Mouse (Mus musculus) lung, postnatal 10 days (tissue): ENCODE data around the gene Stac3.

ENCODE experiments used
- DNase-seq: peaks from one replicate; pipeline ENCODE4 v3.0.0; 2021

The Stac3 gene

DNA sequence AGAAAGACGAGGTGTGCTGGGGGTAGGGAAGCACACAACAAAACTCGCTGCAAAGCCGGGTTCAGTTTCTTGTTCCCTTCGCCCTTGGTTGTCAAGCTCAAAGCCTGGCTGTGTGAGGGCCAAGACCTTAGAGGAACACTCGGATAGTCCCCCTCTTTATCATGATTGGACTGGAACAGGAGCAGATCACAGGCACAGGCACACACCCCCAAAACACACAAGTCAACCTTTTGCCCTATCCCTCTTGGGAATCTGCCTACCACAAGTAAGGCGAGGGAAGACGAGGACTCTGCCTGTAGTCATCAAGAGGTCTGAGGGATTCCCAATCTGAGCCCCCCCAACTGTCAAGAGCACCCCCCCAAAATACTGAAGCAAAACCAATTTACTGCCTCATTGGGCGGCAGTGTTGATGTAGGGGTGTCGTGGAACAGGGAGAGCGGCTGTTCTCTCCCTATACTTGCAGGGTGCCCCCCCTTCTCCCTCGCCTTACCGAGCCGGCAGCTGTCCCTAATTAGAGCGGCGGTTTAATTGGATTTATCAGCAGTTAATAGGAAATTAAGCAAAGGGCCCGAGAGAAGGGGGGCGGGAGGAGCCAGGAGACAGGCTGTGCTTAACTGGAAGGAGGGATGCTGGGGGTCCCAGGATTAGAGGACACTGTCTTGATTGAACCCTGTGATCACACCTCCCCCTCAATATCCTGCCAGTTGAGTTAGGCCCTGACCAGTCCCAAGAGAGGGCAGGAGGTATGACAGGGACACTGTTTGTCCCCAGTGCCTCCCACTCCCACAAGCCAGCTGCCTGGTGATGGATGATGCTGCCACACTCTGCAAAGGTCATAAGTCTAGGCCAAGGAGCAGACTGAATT is 8.6 kb downstream of the Stac3 start:
- no peak for DNase-seq

DNA sequence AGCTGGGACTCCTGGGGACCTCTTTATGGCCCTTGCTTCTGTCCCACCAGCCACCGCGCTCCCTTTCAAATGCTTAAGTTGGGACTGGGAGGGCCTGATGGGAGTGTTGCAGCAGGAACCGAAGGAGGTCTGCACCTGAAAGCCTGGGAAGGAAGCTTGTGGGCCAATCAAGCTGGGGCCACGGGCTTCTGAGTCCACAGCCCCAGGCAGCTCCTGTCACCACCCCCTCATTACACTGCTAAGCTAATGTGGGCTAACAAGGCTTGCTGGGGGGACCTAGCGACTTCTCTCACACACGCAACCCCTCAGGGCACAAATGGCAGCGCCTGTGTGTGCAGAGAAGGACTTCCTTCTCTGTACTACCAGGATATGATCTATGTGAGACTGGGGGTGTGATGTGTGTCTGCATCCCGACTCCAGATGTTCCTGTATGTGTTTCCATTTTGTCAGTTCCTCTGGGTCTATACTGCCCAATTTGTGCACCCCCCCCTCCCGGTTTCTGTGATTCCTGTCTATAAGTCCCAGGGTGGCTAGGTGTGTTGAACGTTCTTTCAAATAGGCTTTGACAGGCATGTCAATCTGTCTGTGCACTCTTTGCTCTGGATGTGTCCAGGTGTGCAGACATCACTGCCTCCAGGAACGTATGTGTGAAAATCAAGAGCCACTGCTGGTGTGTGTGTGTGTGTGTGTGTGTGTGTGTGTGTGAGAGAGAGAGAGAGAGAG is 9.6 kb downstream of the Stac3 start:
- no peak for DNase-seq

DNA sequence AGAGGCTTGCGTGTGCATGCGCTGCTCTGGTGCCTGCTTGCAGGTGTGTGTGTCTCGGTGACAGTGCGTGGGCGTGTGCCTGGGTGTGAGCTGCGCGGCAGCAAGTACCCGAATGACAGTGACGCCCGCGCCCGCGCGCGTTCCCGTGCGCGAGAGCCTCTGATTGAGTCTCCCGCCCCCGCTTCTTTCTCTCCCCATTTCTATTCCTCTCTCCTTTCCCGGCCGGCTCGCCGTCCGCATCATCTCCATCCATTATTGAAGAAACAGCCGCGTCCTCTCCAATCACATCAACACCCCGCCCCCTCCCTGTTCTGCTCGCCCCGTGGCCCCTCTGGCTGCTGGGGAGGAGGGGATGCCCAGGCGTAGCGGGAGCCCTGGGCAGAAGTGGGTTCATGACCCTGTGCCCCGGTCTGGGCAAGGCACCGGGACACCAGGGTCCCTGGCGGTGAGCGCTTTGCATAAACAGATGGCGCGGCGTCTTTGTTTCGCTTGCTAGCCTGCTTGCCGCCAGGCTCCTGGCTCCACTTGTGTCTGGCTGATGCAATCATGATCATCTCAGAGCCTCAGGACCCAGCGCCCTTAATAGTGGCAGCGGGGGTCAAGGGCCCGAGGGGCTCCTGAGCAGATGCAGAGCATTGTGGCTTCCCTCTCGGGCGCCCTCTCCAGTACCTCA is 10.3 kb downstream of the Stac3 start:
- peak; percentile 61 for DNase-seq

DNA sequence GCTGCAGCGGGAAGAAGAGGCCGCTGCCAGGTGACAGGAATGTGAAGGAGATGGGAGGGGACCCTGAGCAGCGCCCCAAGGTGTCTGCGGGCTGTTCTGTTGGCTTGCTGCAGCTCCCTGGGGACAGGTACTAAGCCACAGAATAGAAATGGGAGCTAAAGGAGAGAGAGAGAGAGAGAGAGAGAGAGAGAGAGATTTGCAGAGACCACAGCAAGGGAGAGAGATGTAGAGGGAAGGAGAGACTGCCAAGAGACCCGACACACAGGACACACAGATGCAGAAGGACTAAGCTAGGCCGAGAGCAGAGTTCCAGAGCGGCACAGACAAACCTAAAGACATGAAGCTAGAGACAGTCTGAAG is 10.8 kb downstream of the Stac3 start:
- DNase-seq, result no peak

DNA sequence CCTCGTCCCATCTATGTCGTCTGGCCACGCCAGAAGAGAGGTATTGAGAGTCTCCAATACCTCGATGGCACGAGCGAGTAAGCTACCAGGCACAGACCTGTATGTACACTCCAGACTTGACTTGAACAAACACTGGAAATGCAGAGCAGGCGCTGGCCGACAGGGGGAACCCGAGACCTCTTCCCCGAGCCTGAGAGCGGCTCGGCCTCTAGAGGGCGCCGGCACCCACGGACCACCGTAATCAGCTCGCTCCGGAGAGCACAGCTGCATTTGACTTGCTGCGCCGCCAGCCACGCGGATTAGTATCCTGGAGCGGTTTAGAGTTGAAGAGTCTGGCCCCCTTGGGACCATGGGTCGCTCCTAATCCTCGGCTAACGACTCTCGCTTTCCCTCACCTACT is 11.3 kb downstream of the Stac3 start:
- DNase-seq, result peak; percentile 94

DNA sequence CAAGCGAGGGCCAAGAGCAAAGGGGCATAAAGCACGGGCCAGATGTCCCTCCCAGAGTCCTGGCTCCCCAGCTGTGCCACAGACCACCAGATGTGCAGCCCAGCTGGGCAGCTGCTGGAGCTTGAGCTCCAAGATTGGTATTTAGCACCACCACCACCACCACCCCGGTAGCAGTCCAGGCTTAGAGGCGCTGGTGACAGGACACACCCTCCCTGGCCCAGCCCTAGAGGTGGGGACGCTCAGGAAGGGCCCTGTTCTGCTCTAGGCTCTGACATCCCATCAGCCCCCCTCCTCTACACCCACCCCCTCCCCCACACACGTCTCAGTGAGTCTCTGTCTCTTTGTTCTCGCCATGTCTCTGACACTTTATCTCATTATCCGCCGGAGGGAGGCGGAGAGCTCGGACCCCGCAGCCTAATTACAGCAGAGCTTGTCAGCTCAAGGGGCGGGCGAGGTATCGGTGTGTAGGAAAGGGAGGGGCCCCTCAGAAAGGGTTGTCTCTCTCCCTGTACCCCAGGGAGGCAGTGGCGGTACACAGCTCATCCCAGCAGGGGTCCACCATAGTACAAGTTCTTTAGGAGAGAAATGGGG is 12.1 kb downstream of the Stac3 start:
- no peak for DNase-seq

DNA sequence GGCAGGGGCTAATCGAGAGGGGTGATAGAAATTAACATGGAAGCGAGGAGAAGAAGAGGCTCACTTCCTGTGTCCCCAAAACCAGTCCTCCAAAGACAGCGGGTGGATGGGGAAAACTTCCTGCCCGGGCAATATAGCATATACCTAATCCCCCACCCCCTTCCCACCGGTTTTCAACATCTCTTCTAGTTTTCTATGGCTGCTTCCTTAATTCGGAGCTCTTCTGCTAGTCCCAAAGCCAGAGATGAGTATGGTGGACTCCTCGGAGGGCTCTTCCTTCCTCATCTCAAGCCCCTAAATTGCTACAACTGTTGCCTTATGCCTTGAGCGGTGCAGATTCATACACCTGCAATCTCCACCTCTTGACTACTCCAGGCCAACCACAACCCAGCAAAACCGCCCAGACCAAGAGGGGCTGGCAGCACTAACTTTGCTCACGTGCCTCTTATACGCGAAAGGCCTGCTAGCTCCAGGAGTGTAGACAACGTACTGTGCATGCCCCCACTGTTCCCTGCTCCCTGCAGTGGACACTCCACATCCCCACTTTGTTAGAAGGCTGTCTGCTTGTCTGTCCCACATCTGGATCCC is 12.7 kb downstream of the Stac3 start:
- no peak for DNase-seq

DNA sequence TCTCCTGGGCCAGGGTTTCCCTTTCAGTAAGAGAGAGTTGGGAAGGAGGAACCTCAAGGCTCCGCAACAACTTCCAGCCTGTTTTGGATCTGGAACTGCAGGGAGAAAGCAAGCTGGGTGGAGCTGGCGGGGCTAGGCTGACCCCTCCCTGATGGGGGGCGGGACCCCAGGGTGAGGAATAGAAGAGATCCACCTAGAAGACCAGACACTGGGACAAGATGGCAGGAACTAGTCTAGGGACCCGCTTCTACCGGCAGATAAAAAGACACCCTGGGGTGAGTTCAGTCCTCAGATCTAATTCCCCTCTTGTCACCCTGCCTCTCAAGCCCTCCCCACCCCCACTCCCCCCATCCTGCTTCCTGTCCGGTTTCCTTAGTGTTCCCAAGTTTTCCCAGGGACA is 13.3 kb downstream of the Stac3 start, which contains the start of gene Ndufa4l2:
Ndufa4l2 (plus strand) TSS at position 204 of the 400 bp plus-strand sequence.
- peak; percentile 72 for DNase-seq

DNA sequence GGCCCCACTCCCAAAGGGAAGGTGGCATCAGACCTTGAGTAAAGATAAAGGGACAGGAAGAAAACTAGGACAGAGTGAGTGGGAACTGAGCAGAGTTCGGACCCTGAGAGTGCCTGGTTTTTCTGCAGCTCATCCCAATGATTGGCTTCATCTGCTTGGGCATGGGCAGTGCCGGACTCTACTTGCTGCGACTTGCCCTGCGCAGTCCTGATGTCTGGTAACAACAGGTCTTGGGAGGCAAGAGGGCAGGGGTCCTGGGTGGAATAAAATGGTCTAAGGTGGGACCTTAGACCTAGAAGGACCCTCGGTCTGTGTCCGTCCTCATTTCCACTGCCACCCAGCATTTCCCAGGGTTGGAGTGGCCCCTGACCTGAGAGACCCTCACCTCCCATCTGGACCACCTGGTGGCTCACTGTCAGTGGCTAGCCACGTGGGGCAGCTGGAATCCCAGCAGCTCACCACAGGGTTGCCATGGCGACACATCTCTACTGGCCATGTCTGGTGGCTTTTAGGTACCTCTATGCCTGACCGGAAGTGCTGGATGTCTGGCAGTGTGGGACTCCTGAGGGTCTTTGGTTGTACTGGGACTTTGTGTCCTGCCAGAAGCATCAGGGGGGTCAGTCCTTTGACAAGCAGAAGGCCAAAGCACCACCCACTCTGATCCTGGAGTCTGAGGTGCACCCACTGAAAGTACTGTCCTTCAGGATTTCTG is 13.9 kb downstream of the Stac3 start:
- DNase-seq, result no peak

DNA sequence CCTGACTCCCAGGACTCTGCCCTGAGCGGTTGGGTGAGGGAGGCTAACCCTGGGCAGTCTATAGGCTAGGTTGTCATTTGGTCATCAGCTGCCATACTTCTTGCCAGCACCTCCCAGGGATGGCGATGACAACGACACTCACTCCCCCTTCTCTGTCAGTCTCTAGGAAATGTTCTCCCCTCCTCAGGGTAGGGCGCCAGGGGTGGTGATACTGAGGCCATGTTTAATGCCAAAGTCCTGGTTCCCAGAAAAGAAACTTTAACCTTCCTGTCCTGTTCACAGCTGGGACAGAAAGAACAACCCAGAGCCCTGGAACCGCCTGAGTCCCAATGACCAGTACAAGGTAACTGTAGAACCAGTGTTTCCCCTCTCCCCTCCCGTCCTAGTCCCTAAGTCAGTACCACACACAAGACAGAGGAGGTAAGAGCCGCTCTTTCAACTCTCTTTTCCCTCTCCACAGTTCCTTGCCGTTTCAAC is 14.5 kb downstream of the Stac3 start:
- DNase-seq, result no peak

DNA sequence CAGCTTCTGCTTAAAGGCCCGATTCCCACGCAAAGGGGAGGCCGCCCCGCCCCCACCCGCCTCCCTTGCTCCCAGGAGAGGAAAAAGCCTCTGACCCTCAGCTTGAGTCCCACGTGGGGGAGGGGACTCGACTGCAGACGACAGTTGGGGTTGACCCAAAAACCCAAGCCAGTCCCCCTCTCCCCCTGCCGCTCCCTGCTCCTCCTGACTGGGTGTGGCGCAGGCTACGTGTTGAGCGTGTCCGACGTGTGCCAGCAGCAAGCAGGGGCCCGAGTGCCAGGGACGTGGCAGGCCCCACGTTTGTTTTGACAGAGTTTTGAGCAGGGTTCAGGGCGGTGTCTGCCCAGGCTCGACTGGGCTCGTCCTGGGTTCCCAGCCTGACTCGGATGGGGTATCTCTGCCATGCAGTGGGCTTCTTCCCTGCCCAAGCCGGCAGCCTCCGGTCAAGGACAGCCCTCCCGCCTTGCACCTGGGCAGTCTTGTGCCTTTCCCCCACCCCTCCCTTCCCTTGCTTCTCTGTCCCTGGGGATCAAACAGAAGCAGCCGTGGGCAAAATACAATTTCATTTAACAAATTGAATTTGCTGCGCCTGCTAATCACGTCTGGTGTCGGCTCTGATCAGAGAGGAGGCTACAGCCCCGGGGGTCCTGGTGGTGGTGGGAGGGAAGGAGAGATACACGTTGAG is 15.2 kb downstream of the Stac3 start:
- peak; percentile 74 for DNase-seq

DNA sequence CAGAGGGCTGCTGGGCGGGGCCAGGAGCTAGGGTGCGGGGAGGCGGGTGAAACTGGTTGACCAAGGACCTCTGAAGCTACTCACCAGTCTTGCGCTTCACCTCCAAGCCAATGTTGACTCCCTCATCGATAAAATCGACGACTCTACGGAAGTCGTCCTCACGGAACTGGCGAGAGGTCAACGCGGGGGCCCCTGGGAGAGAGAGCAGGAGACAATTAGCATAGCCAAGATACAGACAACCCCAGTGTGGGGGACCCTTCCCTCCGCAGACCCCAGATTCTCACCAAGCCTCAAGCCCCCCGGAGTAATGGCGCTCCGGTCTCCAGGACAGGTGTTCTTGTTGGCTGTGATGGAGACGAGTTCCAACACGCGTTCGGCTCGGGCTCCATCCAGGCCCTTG is 16.5 kb downstream of the Stac3 start:
- no peak for DNase-seq

DNA sequence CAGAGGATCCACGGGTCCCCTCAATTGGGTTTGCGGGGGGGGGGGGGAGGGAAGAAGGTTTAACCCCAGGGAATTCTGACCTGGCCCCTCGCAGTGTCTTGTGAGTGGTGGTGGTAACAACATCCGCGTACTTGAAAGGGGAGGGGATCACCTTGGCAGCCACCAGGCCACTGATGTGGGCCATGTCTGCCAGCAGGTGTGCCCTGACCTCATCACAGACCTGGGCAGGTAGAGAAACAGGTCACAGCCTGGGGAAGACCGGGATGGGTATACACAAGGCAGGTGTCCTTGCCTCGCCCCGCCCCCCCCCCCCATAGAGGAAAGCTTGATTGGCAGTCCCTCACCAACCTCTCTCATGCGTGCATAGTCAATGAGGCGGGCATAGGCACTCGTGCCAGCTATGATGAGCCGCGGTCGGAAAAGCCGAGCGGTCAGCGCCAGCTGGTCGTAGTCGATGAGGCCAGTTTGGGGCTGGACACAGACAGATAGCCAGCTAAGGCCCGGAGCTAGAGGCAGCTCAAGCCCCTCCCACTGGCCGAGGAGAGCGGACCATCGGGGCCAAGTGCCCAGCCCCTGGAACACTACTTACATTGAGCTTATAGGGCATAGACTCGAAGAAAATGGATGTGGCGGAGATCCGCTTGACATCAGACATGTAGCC is 17.7 kb downstream of the Stac3 start:
- DNase-seq, result no peak

DNA sequence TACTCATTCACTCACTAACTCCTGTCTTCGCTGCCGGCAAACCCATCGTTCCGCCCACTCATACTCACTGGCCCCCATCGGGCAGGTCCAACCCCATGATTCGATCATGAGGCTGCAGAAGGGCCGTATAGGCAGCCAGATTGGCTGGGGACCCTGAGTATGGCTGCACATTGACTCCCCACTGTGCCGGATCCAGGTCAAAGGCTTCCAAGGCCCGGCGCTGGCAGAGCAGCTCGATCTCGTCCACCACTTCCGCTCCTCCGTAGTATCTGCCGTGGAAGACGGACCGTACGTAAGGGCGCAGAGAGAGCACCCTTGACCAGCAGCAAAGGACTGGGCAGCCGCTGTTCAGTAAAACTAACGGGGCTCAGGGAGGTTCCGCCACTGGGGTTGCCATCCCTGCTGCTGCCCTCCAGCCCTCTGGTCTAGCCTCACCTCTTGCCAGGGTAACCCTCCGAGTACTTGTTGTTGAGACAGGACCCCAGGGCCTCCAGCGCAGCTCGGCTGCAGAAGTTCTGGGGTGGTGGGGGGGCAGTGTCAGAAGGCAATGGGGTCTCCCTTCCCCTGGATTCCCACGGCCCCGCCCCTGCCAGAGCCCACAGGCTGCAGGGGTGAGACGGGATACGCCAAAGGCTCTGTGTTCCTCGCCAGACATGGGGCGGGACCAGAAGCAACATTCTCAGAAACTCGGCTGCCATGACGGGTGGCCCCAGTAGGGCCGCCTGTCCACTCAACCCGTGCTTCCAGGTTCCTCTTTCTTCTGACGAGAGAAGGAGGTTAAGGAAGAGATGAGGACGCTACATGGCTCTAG is 18.6 kb downstream of the Stac3 start:
- no peak for DNase-seq

DNA sequence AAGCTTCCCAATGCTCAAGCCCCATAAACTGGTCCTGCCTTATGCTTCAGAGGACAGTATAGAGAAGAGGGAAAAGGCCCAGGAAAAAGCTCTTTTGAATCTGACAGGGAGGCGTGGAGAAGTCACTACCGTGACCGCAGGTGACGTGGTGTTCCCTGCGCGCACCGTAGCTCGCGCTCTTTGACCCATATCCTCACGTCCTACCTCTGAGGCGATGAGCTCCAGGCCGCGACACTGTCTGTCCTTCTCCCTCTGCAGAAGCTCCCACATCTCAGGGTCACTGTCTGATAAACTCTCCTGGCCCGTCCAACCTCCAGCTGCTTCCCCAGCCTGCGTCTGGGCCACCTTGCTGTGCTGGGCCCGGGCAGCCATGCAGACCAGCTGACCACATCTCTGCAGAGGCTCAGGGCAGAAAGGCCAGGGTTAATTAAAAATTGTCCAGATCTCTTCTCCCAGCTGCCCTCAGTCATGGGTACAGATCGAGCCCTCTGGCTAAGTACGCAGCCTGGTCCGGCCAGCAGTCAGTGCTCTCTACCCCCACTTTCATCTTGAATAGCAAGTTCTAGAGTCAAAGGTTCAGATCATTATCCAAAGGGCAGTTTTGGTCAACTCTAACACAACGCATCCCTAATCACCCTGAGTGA is 19.4 kb downstream of the Stac3 start:
- DNase-seq, result no peak

DNA sequence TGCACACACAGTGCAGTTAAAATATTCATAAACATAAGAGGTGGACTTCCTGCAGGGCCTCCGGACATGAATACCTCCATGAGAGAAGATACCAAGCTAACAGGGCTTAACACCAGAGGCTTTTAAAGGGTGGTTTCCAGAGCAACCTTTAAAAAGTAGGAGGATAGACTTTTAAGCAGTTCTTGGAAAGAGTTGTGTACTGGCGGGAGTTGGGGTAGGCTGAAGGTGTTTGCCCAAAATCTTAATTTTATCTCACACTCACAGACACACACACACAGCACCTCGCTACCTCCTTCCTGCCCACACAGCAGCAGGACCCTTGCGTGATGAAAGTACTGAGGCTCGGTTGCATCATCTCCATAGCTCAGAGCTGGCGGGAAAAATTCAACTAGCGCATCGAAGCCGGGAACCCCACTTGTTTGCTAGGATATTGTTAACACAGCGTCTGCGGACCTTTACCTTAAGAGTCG is 20.2 kb downstream of the Stac3 start:
- DNase-seq, result no peak

DNA sequence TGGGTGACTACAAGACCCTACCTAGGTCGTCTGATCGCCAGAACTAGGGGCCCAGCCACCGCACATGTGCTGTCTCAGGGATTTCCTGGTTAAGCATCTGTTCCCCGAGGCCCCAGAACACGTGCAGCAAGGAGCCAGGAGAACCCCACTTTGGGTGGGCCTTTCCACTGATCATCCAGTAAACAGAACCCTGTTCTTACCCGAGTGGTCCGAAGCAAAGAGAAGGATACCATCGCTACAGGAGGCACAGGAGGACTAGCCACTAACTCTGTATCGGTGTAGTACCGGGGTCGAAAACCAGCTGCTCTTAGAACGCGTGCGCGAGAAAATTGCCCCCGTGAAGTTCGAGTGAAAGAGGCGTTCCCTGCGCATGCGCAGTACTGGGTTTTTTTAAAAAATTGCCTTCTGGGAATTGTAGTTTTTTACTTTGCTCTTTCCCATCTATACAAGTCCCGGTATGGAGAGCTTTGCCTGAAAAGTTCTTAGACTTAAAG is 20.6 kb downstream of the Stac3 start, which contains the start of gene Shmt2:
Shmt2 (minus strand) TSS at position 357 of the 494 bp plus-strand sequence.
- DNase-seq, result peak; percentile 90

DNA sequence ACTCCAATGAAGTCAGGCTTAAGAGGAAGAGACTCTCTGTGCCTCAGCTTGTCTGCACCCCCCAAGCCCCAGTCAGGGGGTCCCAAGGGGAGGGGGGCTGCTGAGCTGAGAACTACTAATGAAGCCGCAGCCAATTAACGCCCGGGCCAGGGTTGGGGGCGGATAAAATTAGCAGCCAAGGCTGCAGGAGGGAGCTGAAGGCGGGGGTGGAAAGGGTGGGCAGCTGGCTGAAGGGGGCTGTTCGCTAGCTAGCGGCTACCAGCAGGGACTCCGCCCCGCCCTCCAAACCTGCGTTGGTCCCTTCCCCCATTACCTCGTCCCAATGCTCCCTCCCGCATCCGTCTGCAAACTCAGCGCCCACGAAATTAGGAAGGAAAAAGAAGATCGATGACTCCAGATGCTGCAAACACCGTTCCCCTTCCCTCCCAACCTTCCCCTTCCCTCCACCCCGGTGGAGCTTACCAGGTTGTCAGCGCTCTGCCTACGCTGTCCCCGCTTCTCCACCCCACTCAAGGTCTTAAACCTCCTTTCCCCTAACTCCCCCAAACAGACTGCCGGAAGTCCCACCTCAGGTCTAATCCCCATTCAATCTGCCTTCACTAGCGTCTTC is 23.3 kb downstream of the Stac3 start:
- no peak for DNase-seq

DNA sequence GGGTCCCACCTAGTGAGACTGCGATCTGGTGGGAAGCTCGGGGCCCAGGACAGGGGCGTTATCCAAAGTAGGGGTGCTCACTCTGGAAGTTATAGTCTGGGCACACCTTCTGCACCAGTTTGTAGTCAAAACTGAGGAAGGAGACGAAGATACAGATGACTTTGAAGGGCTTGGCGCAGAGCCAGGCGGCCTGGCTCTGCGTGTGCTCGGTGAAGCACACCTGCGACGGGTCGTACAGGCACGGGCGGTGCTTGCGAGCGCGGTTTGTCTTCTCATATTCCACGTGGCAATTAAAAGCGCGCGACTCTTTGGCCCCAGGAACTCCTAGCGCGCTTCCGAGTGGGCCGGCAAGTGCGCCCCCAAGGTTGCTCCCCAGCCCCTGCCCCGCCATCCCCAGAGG is 24.6 kb downstream of the Stac3 start:
- DNase-seq, result no peak
